In genomic region chr7:81075732-81076131, GRCm38 (mm10) we compare ENCODE assay signal across 18 mouse cellular contexts. TPM values are rescaled to one million over a fixed set of nuclear protein-coding genes. Genes with fewer than 3 reads are reported as not detected.
DNase-seq lines count a peak whose midpoint lies in the region; ATAC-seq lines count a peak whose summit lies in the region.
"Had no signal": no experiment of that assay in that cellular context is flagged by ENCODE, and none has a peak within 500 bp of the region (broad histone marks: within the 10 kb centered on the region; RNA-seq: fewer than 3 reads in every experiment).

No protein-coding gene starts in this region.

- H3K27ac ChIP-seq in heart, embryonic 13.5 days (replicated peaks): peak overlapping the region; percentile 98
- peak overlapping the region; percentile 72 for H3K27ac ChIP-seq in stomach, embryonic 14.5 days (ENCODE audit: low read length)

- H3K4me1 ChIP-seq in heart, embryonic 13.5 days: peaks cover 91% of the 10 kb centered on the region
- H3K4me1 ChIP-seq in megakaryocyte, embryonic 14.5 days: peaks cover 91% of the 10 kb centered on the region
- H3K4me1 ChIP-seq in stomach, embryonic 14.5 days (ENCODE audit: control insufficient read depth, insufficient read depth, low read length): peaks cover 14% of the 10 kb centered on the region; the same call in 1 of the 2 replicates

- no peaks in the 10 kb centered on the region for H3K27me3 ChIP-seq in heart, embryonic 13.5 days (replicated peaks)
- peaks cover 2% of the 10 kb centered on the region for H3K27me3 ChIP-seq in megakaryocyte, embryonic 14.5 days (replicated peaks)
- no peaks in the 10 kb centered on the region for H3K27me3 ChIP-seq in stomach, embryonic 14.5 days (ENCODE audit: control insufficient read depth, insufficient read depth, low read length)

- 53% methylated on average over 5 of the region's 5 CpGs for WGBS in heart, embryonic 13.5 days
- WGBS in stomach, embryonic 14.5 days: 76% methylated on average over 5 of the region's 5 CpGs

- H3K36me3 ChIP-seq in heart, embryonic 13.5 days: peaks cover 57% of the 10 kb centered on the region
- H3K36me3 ChIP-seq in megakaryocyte, embryonic 14.5 days (replicated peaks; ENCODE audit: low read length): peaks cover 4% of the 10 kb centered on the region
- H3K36me3 ChIP-seq in stomach, embryonic 14.5 days (ENCODE audit: control insufficient read depth, insufficient read depth, low read length): no peaks in the 10 kb centered on the region

- DNase-seq in heart, postnatal 4 days: no peak
- no peak for DNase-seq in urinary bladder, postnatal 14 days (ENCODE audit: low spot score)
- DNase-seq in cerebellum, adult 11 months: no peak
- DNase-seq: cerebellum, adult 18-20 months; kidney, adult 2 months had no signal

- no peak overlapping the region for H3K4me2 ChIP-seq in heart, embryonic 13.5 days
- no peak overlapping the region for H3K4me2 ChIP-seq in stomach, embryonic 14.5 days (replicated peaks; ENCODE audit: low read depth, low read length)

- H3K9me3 ChIP-seq in heart, embryonic 13.5 days: no peaks in the 10 kb centered on the region
- no peaks in the 10 kb centered on the region for H3K9me3 ChIP-seq in megakaryocyte, embryonic 14.5 days
- H3K9me3 ChIP-seq in stomach, embryonic 14.5 days (ENCODE audit: control insufficient read depth, low read depth, low read length): no peaks in the 10 kb centered on the region

- ATAC-seq in heart, embryonic 13.5 days (ENCODE audit: extremely low read depth, insufficient number of reproducible peaks, low FRiP score, low TSS enrichment): no peak
- no peak for ATAC-seq in megakaryocyte, adult 5-6 weeks (ENCODE audit: poor library complexity, severe bottlenecking)
- ATAC-seq in inflammation-experienced regulatory T-cells, adult 6 months: peak; percentile 7
- no peak for ATAC-seq in stomach, embryonic 14.5 days (ENCODE audit: insufficient number of reproducible peaks, insufficient read depth, low FRiP score, low read depth)
- ATAC-seq: forebrain, embryonic 14.5 days had no signal

- peak overlapping the region; percentile 47 for H3K9ac ChIP-seq in heart, embryonic 13.5 days
- no peak overlapping the region for H3K9ac ChIP-seq in stomach, embryonic 14.5 days (replicated peaks; ENCODE audit: low read depth, low read length)

- H3K4me3 ChIP-seq in heart, embryonic 13.5 days: no peak overlapping the region
- H3K4me3 ChIP-seq in megakaryocyte, embryonic 14.5 days (replicated peaks): peak overlapping the region; percentile 86
- no peak overlapping the region for H3K4me3 ChIP-seq in stomach, embryonic 14.5 days (ENCODE audit: low read depth, low read length)

RNA-seq across cellular contexts. Expression of gene Alpk3, which starts 18.3 kb away (rescaled TPM):
- 21.4 and 23.5 TPM in 2 replicates for polyA plus RNA-seq in heart, embryonic 13.5 days (2015; fragmentation: Nextera tagmentation; extraction: Ambion mirVana)
- total RNA-seq in heart, postnatal 4 days (2021): 10 to 100 TPM; 95.9 to 96.8 TPM
- 0.65 and 1.6 TPM in 2 replicates for polyA plus RNA-seq in megakaryocyte, embryonic 14.5 days (2012; ENCODE audit: insufficient read depth, low replicate concordance)
- not detected in 2 replicates for total RNA-seq in megakaryocyte, adult 5-6 weeks (2015)
- total RNA-seq in megakaryocyte, adult 5-6 weeks (2017): under 0.01 TPM in 1 of 2 replicates, not detected in the other
- polyA plus RNA-seq in inflammation-experienced regulatory T-cells, adult 6 months (2017; shearing (Covaris generic)): under 1 TPM; 0.17 to 0.50 (median 0.24) TPM
- 0.55 and 0.59 TPM in 2 replicates for polyA plus RNA-seq in stomach, embryonic 14.5 days (2014; fragmentation: Nextera tagmentation; extraction: Ambion mirVana)
- total RNA-seq: monocyte, adult 5-6 weeks had no signal
- polyA plus RNA-seq: liver, adult 2 months had no signal

RNA-seq across cellular contexts. Expression of gene Slc28a1, which starts 38.9 kb away (rescaled TPM):
- 0.05 and 0.11 TPM in 2 replicates for polyA plus RNA-seq in heart, embryonic 13.5 days (2015; fragmentation: Nextera tagmentation; extraction: Ambion mirVana)
- under 1 TPM in 1 of 2 experiments, not detected in 1; 0.33 TPM for total RNA-seq in heart, postnatal 4 days (2021)
- not detected in 2 replicates for polyA plus RNA-seq in megakaryocyte, embryonic 14.5 days (2012; ENCODE audit: insufficient read depth, low replicate concordance)
- not detected in 2 replicates for total RNA-seq in megakaryocyte, adult 5-6 weeks (2015)
- not detected in 2 replicates for total RNA-seq in megakaryocyte, adult 5-6 weeks (2017)
- polyA plus RNA-seq in inflammation-experienced regulatory T-cells, adult 6 months (2017; shearing (Covaris generic)): not detected
- not detected in 2 replicates for polyA plus RNA-seq in stomach, embryonic 14.5 days (2014; fragmentation: Nextera tagmentation; extraction: Ambion mirVana)
- total RNA-seq: common myeloid progenitor, adult 5-6 weeks; megakaryocyte-erythroid progenitor cell, adult 5-6 weeks; monocyte, adult 5-6 weeks; neutrophil, adult 5-6 weeks had no signal
- polyA plus RNA-seq: embryonic facial prominence, embryonic 14.5 days; forebrain, embryonic 14.5 days; hindbrain, embryonic 11.5 days had no signal
